Mouse (Mus musculus) heart, embryonic 15.5 days (tissue): ENCODE results near the gene Dnmbp. TPM values are rescaled to one million over a fixed set of nuclear protein-coding genes. Genes with fewer than 3 reads are reported as not detected.

ENCODE experiments used
- ATAC-seq: fragments of 200-750 bp; cut with Nextera tagmentation; replicated peaks from 2 replicates; pipeline ENCODE4 v1.8.0; 2017; ENCODE audit warnings: low read depth, moderate TSS enrichment; ENCODE audit not compliant: insufficient number of reproducible peaks, insufficient read depth, low FRiP score
- H3K27ac ChIP-seq: fragments of 300-500 bp; sonication (generic); 2 replicates; pipeline ENCODE4 v1.5.1; 2015; ENCODE audit warnings: mild to moderate bottlenecking, inconsistent platforms
- H3K27me3 ChIP-seq: fragments of 300-500 bp; sonication (generic); 2 replicates; pipeline ENCODE4 v1.6.1; 2015; ENCODE audit warnings: inconsistent platforms
- H3K36me3 ChIP-seq: fragments of 300-500 bp; sonication (generic); 2 replicates; pipeline ENCODE4 v1.6.1; 2015; ENCODE audit warnings: mild to moderate bottlenecking, inconsistent platforms
- H3K4me1 ChIP-seq: fragments of 300-500 bp; sonication (generic); replicated peaks from 2 replicates; pipeline ENCODE4 v1.6.1; 2015; ENCODE audit warnings: inconsistent platforms
- H3K4me2 ChIP-seq: fragments of 300-500 bp; sonication (generic); 2 replicates; pipeline ENCODE4 v1.6.1; 2015; ENCODE audit warnings: inconsistent platforms, mild to moderate bottlenecking, moderate library complexity
- H3K4me3 ChIP-seq: fragments of 300-500 bp; sonication (generic); 2 replicates; pipeline ENCODE4 v1.5.1; 2015; ENCODE audit warnings: mild to moderate bottlenecking, inconsistent platforms
- H3K9ac ChIP-seq: fragments of 300-500 bp; sonication (generic); 2 replicates; pipeline ENCODE4 v1.6.1; 2015; ENCODE audit warnings: mild to moderate bottlenecking, inconsistent platforms
- H3K9me3 ChIP-seq: fragments of 300-500 bp; sonication (generic); replicated peaks from 2 replicates; pipeline ENCODE4 v1.6.1; 2016; ENCODE audit warnings: inconsistent platforms
- WGBS: fragments of 180-500 bp; shearing (Covaris S2); methylation state at CpG from one replicate; pipeline ENCODE4 v1.1.7; 2015; ENCODE audit warnings: mixed read lengths; 5-methylcytosine and 5-hydroxymethylcytosine counted together
- polyA plus RNA-seq: library from polyadenylated mRNA; unstranded; fragments of >200 nt; fragmentation: Nextera tagmentation; extraction: Ambion mirVana; gene quantifications from 2 replicates; pipeline ENCODE4 v1.2.1, GENCODE M21; 2015

Gene Dnmbp
- polyA plus RNA-seq, 1 experiment from 2014 or later = 8.5 TPM

- Histone ChIP-seq H3K4me3 (no peak overlapping the region), H3K27ac (no peak overlapping the region), H3K9ac (no peak overlapping the region), H3K27me3 (no peaks in the 10 kb centered on the region), H3K4me1 (peaks cover 14% of the 10 kb centered on the region), H3K4me2 (no peak overlapping the region), H3K9me3 (no peaks in the 10 kb centered on the region), H3K36me3 (no peaks in the 10 kb centered on the region)
- ATAC-seq = no peak
- WGBS = 84% methylated on average over 5 of the region's 5 CpGs
Observed at GRCm38 (mm10) chr19:43887242-43887641, 52.7 kb downstream of the Dnmbp start.

- Histone ChIP-seq H3K36me3 (no peaks in the 10 kb centered on the region), H3K4me3 (no peak overlapping the region), H3K9ac (no peak overlapping the region), H3K4me2 (no peak overlapping the region), H3K9me3 (no peaks in the 10 kb centered on the region; the same call in 1 of the 2 replicates), H3K4me1 (peaks cover 14% of the 10 kb centered on the region), H3K27ac (no peak overlapping the region), H3K27me3 (no peaks in the 10 kb centered on the region)
- 78% methylated on average over 12 of the region's 12 CpGs for WGBS
- ATAC-seq = no peak
Observed at GRCm38 (mm10) chr19:43886371-43887099, 53.5 kb downstream of the Dnmbp start.

GRCm38 (mm10) chr19:43884668-43885498, 55.1 kb downstream of the Dnmbp start:
- ATAC-seq = no peak
- no peaks in the 10 kb centered on the region for H3K36me3 ChIP-seq
- no peak overlapping the region for H3K9ac ChIP-seq
- no peak overlapping the region for H3K27ac ChIP-seq
- H3K4me3 ChIP-seq = no peak overlapping the region
- 62% methylated on average over 13 of the region's 13 CpGs for WGBS
- peaks cover 22% of the 10 kb centered on the region for H3K4me1 ChIP-seq
- H3K4me2 ChIP-seq = no peak overlapping the region
- H3K9me3 ChIP-seq = no peaks in the 10 kb centered on the region; the same call in 1 of the 2 replicates
- H3K27me3 ChIP-seq = no peaks in the 10 kb centered on the region

- Histone ChIP-seq H3K4me3 (no peak overlapping the region), H3K27me3 (no peaks in the 10 kb centered on the region), H3K9ac (peak overlapping the region; percentile 19; the same call in 1 of the 2 replicates), H3K9me3 (no peaks in the 10 kb centered on the region; the same call in 1 of the 2 replicates), H3K27ac (peak overlapping the region; percentile 34), H3K36me3 (no peaks in the 10 kb centered on the region), H3K4me2 (peak overlapping the region; percentile 47), H3K4me1 (peaks cover 33% of the 10 kb centered on the region)
- no peak for ATAC-seq
- WGBS = 34% methylated on average over 18 of the region's 18 CpGs
Observed at GRCm38 (mm10) chr19:43882895-43883573, 57.0 kb downstream of the Dnmbp start.

- Histone ChIP-seq H3K27me3 (no peaks in the 10 kb centered on the region), H3K9me3 (no peaks in the 10 kb centered on the region; the same call in 1 of the 2 replicates), H3K4me2 (no peak overlapping the region), H3K4me1 (peaks cover 38% of the 10 kb centered on the region), H3K4me3 (no peak overlapping the region), H3K9ac (no peak overlapping the region), H3K36me3 (no peaks in the 10 kb centered on the region), H3K27ac (no peak overlapping the region)
- ATAC-seq = no peak
- WGBS = 82% methylated on average over 7 of the region's 7 CpGs
Observed at GRCm38 (mm10) chr19:43881615-43882014, 58.4 kb downstream of the Dnmbp start.

GRCm38 (mm10) chr19:43880420-43880819, 59.6 kb downstream of the Dnmbp start:
- H3K9ac ChIP-seq = no peak overlapping the region
- no peak overlapping the region for H3K4me3 ChIP-seq
- H3K4me2 ChIP-seq = 0 out of 2 replicates have a peak overlapping the region, but pooled peaks have one; percentile 81
- H3K27ac ChIP-seq = no peak overlapping the region
- no peak for ATAC-seq
- H3K4me1 ChIP-seq = peaks cover 38% of the 10 kb centered on the region
- WGBS = 31% methylated on average over 3 of the region's 3 CpGs
- no peaks in the 10 kb centered on the region for H3K36me3 ChIP-seq
- H3K27me3 ChIP-seq = no peaks in the 10 kb centered on the region
- H3K9me3 ChIP-seq = no peaks in the 10 kb centered on the region; the same call in 1 of the 2 replicates

- Histone ChIP-seq H3K9me3 (no peaks in the 10 kb centered on the region; the same call in 1 of the 2 replicates), H3K27ac (peak overlapping the region; percentile 89), H3K4me1 (peaks cover 34% of the 10 kb centered on the region), H3K9ac (peak overlapping the region; percentile 78), H3K4me2 (peak overlapping the region; percentile 81), H3K27me3 (no peaks in the 10 kb centered on the region), H3K4me3 (peak overlapping the region; percentile 73), H3K36me3 (0 out of 2 replicates have a peak, but pooled peaks cover 2% of the 10 kb centered on the region)
- WGBS = 1% methylated on average over 41 of the region's 41 CpGs
- peak; percentile 84 for ATAC-seq
Observed at GRCm38 (mm10) chr19:43879401-43880212, 60.4 kb downstream of the Dnmbp start.

- Histone ChIP-seq H3K27me3 (no peaks in the 10 kb centered on the region), H3K9me3 (no peaks in the 10 kb centered on the region; the same call in 1 of the 2 replicates), H3K4me2 (peak overlapping the region; percentile 81), H3K27ac (peak overlapping the region; percentile 89; the same call in 1 of the 2 replicates), H3K4me3 (peak overlapping the region; percentile 73), H3K36me3 (0 out of 2 replicates have a peak, but pooled peaks cover 10% of the 10 kb centered on the region), H3K4me1 (peaks cover 33% of the 10 kb centered on the region), H3K9ac (peak overlapping the region; percentile 78)
- ATAC-seq = no peak
- 15% methylated on average over 17 of the region's 17 CpGs for WGBS
Observed at GRCm38 (mm10) chr19:43878111-43879092, 61.6 kb downstream of the Dnmbp start.

GRCm38 (mm10) chr19:43877364-43877763, 62.6 kb downstream of the Dnmbp start:
- H3K27me3 ChIP-seq = no peaks in the 10 kb centered on the region
- no peak overlapping the region for H3K4me3 ChIP-seq
- H3K4me1 ChIP-seq = peaks cover 26% of the 10 kb centered on the region
- H3K9me3 ChIP-seq = no peaks in the 10 kb centered on the region; the same call in 1 of the 2 replicates
- 81% methylated on average over 8 of the region's 8 CpGs for WGBS
- no peak overlapping the region for H3K27ac ChIP-seq
- peaks cover 19% of the 10 kb centered on the region; the same call in 1 of the 2 replicates for H3K36me3 ChIP-seq
- H3K4me2 ChIP-seq = no peak overlapping the region
- no peak overlapping the region for H3K9ac ChIP-seq
- ATAC-seq = no peak
